Mouse (Mus musculus) cerebellum, adult 9-11 months (tissue): Measurements from ENCODE around the gene Il12a.
"Not testable (repeated sequence)": the region's sequence is repeated elsewhere in the genome, so short reads cannot be mapped to it uniquely, and the experiment has no call there.

Source experiments
- DNase-seq: peaks from one replicate; pipeline ENCODE4 v3.0.0; 2022

Il12a gene

GRCm38 (mm10) chr3:68743472-68743732, 53.0 kb downstream of the Il12a start:
- no peak for DNase-seq

DNA sequence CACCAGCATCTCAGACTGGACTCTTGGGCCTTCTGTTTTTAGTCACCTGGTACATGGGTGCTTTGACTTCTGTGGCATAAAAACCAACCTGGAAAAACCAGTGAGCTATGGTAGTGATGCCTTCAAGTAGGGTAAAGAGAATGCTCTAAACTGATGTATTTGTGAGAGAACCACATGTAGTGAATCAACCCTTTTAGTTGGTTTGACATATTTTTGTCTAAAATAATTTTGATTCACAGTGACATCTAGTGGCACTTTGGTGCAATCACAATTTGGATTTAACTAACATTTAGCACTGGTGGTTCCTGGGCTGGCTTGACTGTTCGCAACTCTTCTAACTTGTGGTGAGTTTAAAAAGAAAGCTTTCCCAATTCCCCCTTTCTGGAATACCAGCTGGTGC, 53.7 kb downstream of the Il12a start:
- DNase-seq, result no peak

DNA sequence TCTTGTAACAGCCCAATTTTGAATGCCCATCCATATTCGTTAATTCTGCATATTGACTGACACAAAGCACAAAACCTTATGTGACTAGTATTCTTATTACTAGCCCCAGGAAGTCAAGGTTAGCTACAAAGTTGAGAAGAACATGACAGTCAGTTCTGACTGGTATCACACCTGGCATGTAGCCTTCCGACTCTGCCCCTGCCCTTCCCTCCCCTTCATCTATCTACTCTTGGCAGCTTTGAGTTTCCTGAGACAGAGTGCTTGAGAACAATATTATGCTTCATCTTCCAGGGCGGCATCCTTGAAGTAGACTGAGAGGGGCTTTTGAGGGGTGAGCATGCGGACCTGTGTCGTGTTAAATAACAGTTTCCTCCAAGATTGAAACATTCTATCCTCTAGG, 54.6 kb downstream of the Il12a start:
- no peak for DNase-seq

- DNase-seq, result not testable (repeated sequence)
Measured at GRCm38 (mm10) chr3:68746282-68746681, 55.8 kb downstream of the Il12a start.
